Mouse (Mus musculus) embryonic facial prominence, embryonic 11.5 days (tissue): Measurements from ENCODE around the gene Hist1h3d. TPM values are rescaled to one million over a fixed set of nuclear protein-coding genes. Genes with fewer than 3 reads are reported as not detected.
"Not testable (repeated sequence)": the region's sequence is repeated elsewhere in the genome, so short reads cannot be mapped to it uniquely, and the experiment has no call there.

ENCODE experiments used
- ATAC-seq: fragments of 200-750 bp; cut with Nextera tagmentation; replicated peaks from 2 replicates; pipeline ENCODE4 v1.8.0; 2017; ENCODE audit warnings: low read depth; ENCODE audit not compliant: insufficient number of reproducible peaks, low FRiP score, low TSS enrichment
- DNase-seq: peaks from one replicate; pipeline ENCODE4 v3.0.0-alpha.2; 2015; ENCODE audit warnings: low spot score
- H3K27ac ChIP-seq: fragments of 300-500 bp; sonication (generic); replicated peaks from 2 replicates; pipeline ENCODE4 v1.5.1; 2014; ENCODE audit warnings: mild to moderate bottlenecking, low read depth, low read length, control low read depth
- H3K27me3 ChIP-seq: fragments of 300-500 bp; sonication (generic); 2 replicates; pipeline ENCODE4 v1.6.1; 2014; ENCODE audit warnings: mild to moderate bottlenecking, low read length, moderate library complexity, mixed read lengths; ENCODE audit not compliant: control insufficient read depth, insufficient read depth
- H3K36me3 ChIP-seq: fragments of 300-500 bp; sonication (generic); replicated peaks from 2 replicates; pipeline ENCODE4 v1.6.1; 2014; ENCODE audit warnings: low read depth, mild to moderate bottlenecking, low read length, moderate library complexity, mixed read lengths; ENCODE audit not compliant: control insufficient read depth, insufficient read depth
- H3K4me1 ChIP-seq: fragments of 300-500 bp; sonication (generic); 2 replicates; pipeline ENCODE4 v1.6.1; 2014; ENCODE audit warnings: low read length, mixed read lengths; ENCODE audit not compliant: control insufficient read depth, insufficient read depth
- H3K4me2 ChIP-seq: fragments of 300-500 bp; sonication (generic); 2 replicates; pipeline ENCODE4 v1.6.1; 2014; ENCODE audit warnings: low read depth, mild to moderate bottlenecking, control low read depth, low read length, moderate library complexity
- H3K4me3 ChIP-seq: fragments of 300-500 bp; sonication (generic); 2 replicates; pipeline ENCODE4 v1.5.1; 2014; ENCODE audit warnings: low read depth, low read length, control low read depth
- H3K9ac ChIP-seq: fragments of 300-500 bp; sonication (generic); replicated peaks from 2 replicates; pipeline ENCODE4 v1.6.1; 2014; ENCODE audit warnings: mild to moderate bottlenecking, control low read depth, low read length
- H3K9me3 ChIP-seq: fragments of 300-500 bp; sonication (generic); replicated peaks from 2 replicates; pipeline ENCODE4 v1.6.1; 2016; ENCODE audit warnings: mild to moderate bottlenecking, low read length, inconsistent platforms, mixed read lengths; ENCODE audit not compliant: control insufficient read depth
- WGBS: fragments of 180-500 bp; shearing (Covaris S2); extraction: QIAGEN DNeasy Blood & Tissue Kit; methylation state at CpG from one replicate; pipeline ENCODE4 v1.1.7; 2014; 5-methylcytosine and 5-hydroxymethylcytosine counted together
- polyA plus RNA-seq: library from polyadenylated mRNA; unstranded; fragments of >200 nt; fragmentation: Nextera tagmentation; extraction: Ambion mirVana; gene quantifications from 2 replicates; pipeline ENCODE4 v1.2.1, GENCODE M21; 2014

Hist1h3d gene
- polyA plus RNA-seq, 1 experiment from 2014 or later: 10.2 TPM

GRCm38 (mm10) chr13:23574546-23575170 is 905 bp upstream of the Hist1h3d start:
- H3K9ac ChIP-seq: peak overlapping the region; percentile 61
- DNase-seq: peak; percentile 59
- H3K4me2 ChIP-seq: peak overlapping the region; percentile 52
- peak overlapping the region; percentile 30 for H3K4me3 ChIP-seq
- ATAC-seq, H3K27me3 ChIP-seq, H3K9me3 ChIP-seq, H3K36me3 ChIP-seq, H3K4me1 ChIP-seq: not testable (repeated sequence)
- H3K27ac ChIP-seq: peak overlapping the region; percentile 91
- WGBS: 0% methylated on average over 5 of the region's 39 CpGs

GRCm38 (mm10) chr13:23575864-23576313 is 326 bp downstream of the Hist1h3d start:
- peak overlapping the region; percentile 91 for H3K27ac ChIP-seq
- not testable (repeated sequence) for H3K9me3 ChIP-seq, H3K27me3 ChIP-seq, ATAC-seq, H3K36me3 ChIP-seq, H3K4me1 ChIP-seq
- H3K4me3 ChIP-seq: peak overlapping the region; percentile 48
- peak; percentile 50 for DNase-seq
- peak overlapping the region; percentile 79 for H3K9ac ChIP-seq
- WGBS: 0% methylated on average over 9 of the region's 40 CpGs
- H3K4me2 ChIP-seq: peak overlapping the region; percentile 67

GRCm38 (mm10) chr13:23576351-23576881 is 853 bp downstream of the Hist1h3d start:
- Histone ChIP-seq H3K9ac (peak overlapping the region; percentile 79), H3K36me3 (no peaks in the 10 kb centered on the region), H3K4me2 (peak overlapping the region; percentile 67), H3K27ac (peak overlapping the region; percentile 91), H3K4me3 (peak overlapping the region; percentile 48), H3K27me3 (no peaks in the 10 kb centered on the region), H3K4me1 (no peaks in the 10 kb centered on the region), H3K9me3 (no peaks in the 10 kb centered on the region)
- no peak for ATAC-seq
- 2% methylated on average over 7 of the region's 7 CpGs for WGBS
- peak; percentile 69 for DNase-seq

- DNase-seq (no peak), ATAC-seq (no peak)
- H3K4me3 ChIP-seq: peak overlapping the region; percentile 48
- H3K27ac ChIP-seq: peak overlapping the region; percentile 91
- no peaks in the 10 kb centered on the region for H3K36me3 ChIP-seq
- WGBS: 41% methylated on average over 6 of the region's 6 CpGs
- H3K27me3 ChIP-seq: no peaks in the 10 kb centered on the region
- peak overlapping the region; percentile 67 for H3K4me2 ChIP-seq
- H3K9me3 ChIP-seq: no peaks in the 10 kb centered on the region
- H3K9ac ChIP-seq: peak overlapping the region; percentile 79
- H3K4me1 ChIP-seq: no peaks in the 10 kb centered on the region
These were observed 1.5 kb downstream of the Hist1h3d start for GRCm38 (mm10) chr13:23576906-23577639.

GRCm38 (mm10) chr13:23577835-23578234 is 2.3 kb downstream of the Hist1h3d start:
- DNase-seq: no peak
- Histone ChIP-seq H3K4me3 (no peak overlapping the region), H3K4me2 (no peak overlapping the region)

GRCm38 (mm10) chr13:23581408-23582218 is 6.0 kb downstream of the Hist1h3d start, which contains the start of gene Hist1h4d:
TSS of gene Hist1h4d (plus strand) at chr13:23581598.
- peak within 1 kb of the TSS; percentile 82 for H3K4me2 ChIP-seq
- under 1% methylated on average over 43 of the region's 43 CpGs for WGBS
- H3K27ac ChIP-seq: peak within 1 kb of the TSS; percentile 85
- H3K27me3 ChIP-seq: no peaks in the 10 kb centered on the region
- DNase-seq (peak; percentile 99), ATAC-seq (peak; percentile 89)
- H3K9ac ChIP-seq: peak within 1 kb of the TSS; percentile 81
- no peaks in the 10 kb centered on the region; the same call in 1 of the 2 replicates for H3K4me1 ChIP-seq
- H3K9me3 ChIP-seq: no peaks in the 10 kb centered on the region
- peak within 1 kb of the TSS; percentile 49 for H3K4me3 ChIP-seq
- H3K36me3 ChIP-seq: no peaks in the 10 kb centered on the region

More at GRCm38 (mm10) chr13:23577835-23578234, 2.3 kb downstream of the Hist1h3d start:
- Histone ChIP-seq H3K9ac (no peak overlapping the region), H3K27me3 (no peaks in the 10 kb centered on the region), H3K9me3 (no peaks in the 10 kb centered on the region), H3K4me1 (no peaks in the 10 kb centered on the region), H3K36me3 (no peaks in the 10 kb centered on the region), H3K27ac (no peak overlapping the region)
- no peak for ATAC-seq
- WGBS: 83% methylated on average over 1 of the region's 1 CpGs

GRCm38 (mm10) chr13:23582219-23583056 is 6.9 kb downstream of the Hist1h3d start:
- Histone ChIP-seq H3K27ac (peak overlapping the region; percentile 85), H3K9me3 (no peaks in the 10 kb centered on the region), H3K4me3 (peak overlapping the region; percentile 49), H3K27me3 (no peaks in the 10 kb centered on the region), H3K4me1 (no peaks in the 10 kb centered on the region; the same call in 1 of the 2 replicates), H3K4me2 (peak overlapping the region; percentile 82), H3K9ac (peak overlapping the region; percentile 81), H3K36me3 (no peaks in the 10 kb centered on the region)
- ATAC-seq (no peak), DNase-seq (peak; percentile 51)
- WGBS: 6% methylated on average over 6 of the region's 6 CpGs
